Mouse (Mus musculus): ENCODE measurements around the gene Scnn1b. TPM values are rescaled to one million over a fixed set of nuclear protein-coding genes. Genes with fewer than 3 reads are reported as not detected.

Scnn1b gene
- polyA plus RNA-seq, 1 experiment from 2014 or later, result 1.1 TPM

Other genes starting within 250 kb of the Scnn1b start
- gene Usp31, start 157.8 kb upstream of the Scnn1b start, polyA plus RNA-seq (2015; fragmentation: Nextera tagmentation; extraction: Ambion mirVana), result 2.5 and 2.6 TPM in 2 replicates
- gene Scnn1g, start 130.6 kb upstream of the Scnn1b start, polyA plus RNA-seq (2015; fragmentation: Nextera tagmentation; extraction: Ambion mirVana), result 2.0 TPM in 2 replicates
- gene Cog7, start 116.7 kb downstream of the Scnn1b start, polyA plus RNA-seq (2015; fragmentation: Nextera tagmentation; extraction: Ambion mirVana), result 24.4 and 24.8 TPM in 2 replicates
- 87.9 and 95.4 TPM in 2 replicates for gene Gga2, start 156.2 kb downstream of the Scnn1b start, polyA plus RNA-seq (2015; fragmentation: Nextera tagmentation; extraction: Ambion mirVana)
- gene Ubfd1, start 202.1 kb downstream of the Scnn1b start, polyA plus RNA-seq (2015; fragmentation: Nextera tagmentation; extraction: Ambion mirVana), result 61.6 and 63.0 TPM in 2 replicates
- gene Ears2, start 202.2 kb downstream of the Scnn1b start, polyA plus RNA-seq (2015; fragmentation: Nextera tagmentation; extraction: Ambion mirVana), result 15.2 and 16.1 TPM in 2 replicates
- 559 TPM in 2 replicates for gene Ndufab1, start 236.8 kb downstream of the Scnn1b start, polyA plus RNA-seq (2015; fragmentation: Nextera tagmentation; extraction: Ambion mirVana)

Data from embryonic facial prominence, embryonic 15.5 days (tissue).